Mouse (Mus musculus) testis, postnatal 10 days (tissue): ENCODE measurements around the gene Pik3r2.

Experiments used
- DNase-seq: peaks from one replicate; pipeline ENCODE4 v3.0.0; 2021; ENCODE audit warnings: low spot score

The Pik3r2 gene

GRCm38 (mm10) chr8:70756476-70757040 lies 20.0 kb downstream of the Pik3r2 start:
- no peak for DNase-seq

- peak; percentile 48 for DNase-seq
These were observed 20.6 kb downstream of the Pik3r2 start for GRCm38 (mm10) chr8:70755661-70756475.

- DNase-seq, result peak; percentile 84
These were observed 21.4 kb downstream of the Pik3r2 start for GRCm38 (mm10) chr8:70754871-70755660.

GRCm38 (mm10) chr8:70754043-70754870 lies 22.3 kb downstream of the Pik3r2 start, which contains the start of gene Rab3a:
TSS of gene Rab3a (plus strand) at chr8:70754679.
- DNase-seq, result peak; percentile 94

- DNase-seq, result peak; percentile 86
These were observed 23.4 kb downstream of the Pik3r2 start for GRCm38 (mm10) chr8:70753151-70753550.

- peak; percentile 86 for DNase-seq
These were observed 24.3 kb downstream of the Pik3r2 start for GRCm38 (mm10) chr8:70752000-70752764.

GRCm38 (mm10) chr8:70750128-70750680 lies 26.3 kb downstream of the Pik3r2 start:
- no peak for DNase-seq

GRCm38 (mm10) chr8:70749097-70749674 lies 27.3 kb downstream of the Pik3r2 start:
- peak; percentile 46 for DNase-seq

- DNase-seq, result no peak
These were observed 28.0 kb downstream of the Pik3r2 start for GRCm38 (mm10) chr8:70748246-70749096.

GRCm38 (mm10) chr8:70747211-70747890 lies 29.2 kb downstream of the Pik3r2 start:
- peak; percentile 38 for DNase-seq

GRCm38 (mm10) chr8:70746676-70747075 lies 29.8 kb downstream of the Pik3r2 start:
- no peak for DNase-seq

GRCm38 (mm10) chr8:70745691-70746220 lies 30.8 kb downstream of the Pik3r2 start:
- DNase-seq, result peak; percentile 45

GRCm38 (mm10) chr8:70744806-70745205 lies 31.7 kb downstream of the Pik3r2 start:
- peak; percentile 47 for DNase-seq

GRCm38 (mm10) chr8:70743656-70744590 lies 32.6 kb downstream of the Pik3r2 start:
- DNase-seq, result peak; percentile 76

- DNase-seq, result peak; percentile 44
These were observed 33.4 kb downstream of the Pik3r2 start for GRCm38 (mm10) chr8:70742981-70743655.

- no peak for DNase-seq
These were observed 34.3 kb downstream of the Pik3r2 start for GRCm38 (mm10) chr8:70742176-70742575.

GRCm38 (mm10) chr8:70741661-70742060 lies 34.9 kb downstream of the Pik3r2 start:
- no peak for DNase-seq
